Mouse (Mus musculus) kidney, postnatal 10 days (tissue): Measurements from ENCODE around the gene Adgrl3.

Experiments used
- DNase-seq: peaks from one replicate; pipeline ENCODE4 v3.0.0; 2021; ENCODE audit warnings: mixed read lengths

Adgrl3 gene

DNA sequence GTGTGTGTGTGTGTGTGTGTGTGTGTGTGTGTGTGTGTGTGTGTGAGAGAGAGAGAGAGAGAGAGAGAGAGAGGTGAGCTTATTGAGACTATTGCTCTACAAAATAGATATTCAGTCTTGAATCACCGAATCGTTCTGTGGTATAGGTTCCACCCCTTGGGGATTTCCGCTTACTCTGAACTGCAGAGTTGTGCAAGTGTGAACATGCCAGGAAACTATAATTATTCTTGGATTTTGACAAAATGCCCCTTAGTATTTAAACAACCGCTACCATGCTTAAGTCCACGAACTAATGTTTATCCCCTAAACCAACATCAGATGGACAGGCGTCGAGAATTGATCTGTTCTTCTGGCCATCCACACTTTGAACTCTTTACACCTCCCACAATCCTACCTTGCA is 57.1 kb downstream of the Adgrl3 start:
- DNase-seq, result no peak

- DNase-seq, result no peak
These were observed 58.1 kb downstream of the Adgrl3 start for GRCm38 (mm10) chr5:81077990-81078389.

DNA sequence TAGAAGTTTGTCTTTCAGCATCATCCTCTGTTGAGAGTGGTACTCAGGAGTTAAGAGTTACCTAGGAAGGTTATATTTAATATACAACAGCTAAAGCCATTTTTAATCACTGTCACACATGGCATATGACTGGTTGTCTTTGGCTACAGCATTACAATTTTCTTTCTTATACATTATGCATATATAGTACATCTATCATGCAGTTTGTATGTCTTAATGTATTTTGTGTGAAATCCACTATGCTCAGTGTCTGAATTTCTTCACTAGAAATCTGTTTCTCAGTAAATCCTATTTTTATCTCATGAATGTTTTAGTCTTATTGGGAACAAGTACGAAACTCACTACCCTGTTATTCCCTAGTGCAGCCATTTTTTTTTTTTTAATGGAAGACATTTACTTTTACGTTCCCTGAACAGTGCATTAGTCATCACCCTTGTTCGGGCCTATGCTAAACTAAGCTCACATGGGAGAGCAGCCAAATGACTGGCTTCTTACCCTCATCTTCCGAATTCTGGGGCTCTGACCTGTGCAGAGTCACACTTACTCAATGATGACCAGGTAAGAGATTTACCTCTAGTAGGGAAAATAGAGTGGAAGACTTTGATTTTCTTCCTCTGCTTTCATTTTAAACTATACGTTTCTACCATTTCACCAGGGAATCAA is 63.9 kb downstream of the Adgrl3 start:
- no peak for DNase-seq

GRCm38 (mm10) chr5:81085152-81085551 is 65.2 kb downstream of the Adgrl3 start:
- DNase-seq, result no peak

DNA sequence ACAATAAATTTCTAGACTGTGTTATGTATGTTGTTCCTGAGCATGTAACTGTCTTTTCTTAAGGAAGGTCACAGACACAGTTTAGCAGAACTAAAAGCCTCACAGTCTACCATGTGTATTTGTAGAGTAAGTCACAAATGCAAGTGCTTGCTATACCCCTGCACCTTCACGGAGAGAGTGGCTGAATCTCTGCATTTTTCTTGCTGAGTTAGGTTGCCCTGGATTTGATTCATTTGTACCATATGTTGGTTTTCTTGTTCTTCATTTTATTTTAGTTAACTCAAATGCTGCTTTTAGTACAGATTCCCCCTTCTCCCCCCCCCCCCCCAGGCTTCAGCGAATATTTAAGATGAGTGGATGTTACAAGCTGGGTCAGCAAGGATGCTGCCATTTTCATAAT is 68.7 kb downstream of the Adgrl3 start:
- no peak for DNase-seq

DNA sequence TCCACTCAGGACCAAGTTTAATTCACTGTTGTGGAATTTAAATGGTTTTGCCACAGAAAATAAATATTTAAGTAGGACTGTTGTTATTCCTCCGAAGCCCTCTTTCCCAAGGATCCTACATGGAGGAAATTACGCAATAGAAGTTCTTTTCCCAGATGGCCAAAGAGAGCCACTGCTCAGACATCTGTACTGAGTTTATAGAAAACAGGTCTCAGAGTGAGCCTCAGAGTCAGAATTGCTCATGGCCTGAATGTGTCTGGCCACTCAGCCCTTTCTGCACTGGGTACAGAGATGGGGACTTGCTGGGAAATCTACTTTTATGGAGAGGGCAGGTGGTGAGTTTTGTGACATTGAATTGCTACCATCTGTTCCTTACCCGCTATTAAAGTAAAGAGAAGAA is 74.7 kb downstream of the Adgrl3 start:
- no peak for DNase-seq

- no peak for DNase-seq
These were observed 77.2 kb downstream of the Adgrl3 start for GRCm38 (mm10) chr5:81097131-81097530.

- DNase-seq, result no peak
These were observed 87.5 kb downstream of the Adgrl3 start for GRCm38 (mm10) chr5:81107431-81107830.

DNA sequence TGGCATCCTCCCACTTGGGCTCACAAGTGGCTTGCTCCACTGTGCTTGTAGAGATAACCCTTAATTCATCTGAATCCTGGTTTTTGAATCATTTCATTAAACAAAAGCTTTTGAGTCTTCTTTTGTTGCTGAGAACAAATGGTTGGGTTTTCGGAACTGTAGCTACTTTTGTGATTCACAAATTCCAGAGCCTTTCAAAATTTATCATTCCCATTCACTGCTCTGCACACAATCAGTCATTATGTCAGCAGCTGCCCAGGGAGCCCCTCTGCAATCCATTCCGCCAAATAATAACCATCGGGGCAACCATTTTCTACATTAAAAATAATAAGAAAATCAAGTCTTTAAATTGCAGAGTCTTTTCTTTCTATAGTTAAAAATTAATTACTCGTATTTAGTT is 104.5 kb downstream of the Adgrl3 start:
- DNase-seq, result no peak

DNA sequence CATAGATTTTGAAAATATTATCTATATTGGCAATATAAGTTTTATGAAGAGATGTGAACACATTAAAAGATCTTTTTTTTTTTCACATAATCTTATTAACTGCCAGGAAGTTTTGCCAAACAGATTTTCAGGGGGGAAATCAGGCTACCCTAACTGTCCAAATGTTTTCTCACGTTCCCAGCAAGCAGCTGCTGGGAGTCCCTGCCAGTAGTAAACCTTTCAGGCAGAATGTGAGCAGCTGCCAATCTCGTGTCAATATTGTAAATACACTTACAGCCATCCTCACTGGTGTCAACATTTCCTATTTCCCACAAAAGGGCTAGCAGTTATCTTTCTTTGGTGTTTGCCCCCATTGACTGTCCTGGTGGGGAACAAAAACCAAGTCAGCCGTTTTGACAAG is 107.7 kb downstream of the Adgrl3 start:
- DNase-seq, result no peak

DNA sequence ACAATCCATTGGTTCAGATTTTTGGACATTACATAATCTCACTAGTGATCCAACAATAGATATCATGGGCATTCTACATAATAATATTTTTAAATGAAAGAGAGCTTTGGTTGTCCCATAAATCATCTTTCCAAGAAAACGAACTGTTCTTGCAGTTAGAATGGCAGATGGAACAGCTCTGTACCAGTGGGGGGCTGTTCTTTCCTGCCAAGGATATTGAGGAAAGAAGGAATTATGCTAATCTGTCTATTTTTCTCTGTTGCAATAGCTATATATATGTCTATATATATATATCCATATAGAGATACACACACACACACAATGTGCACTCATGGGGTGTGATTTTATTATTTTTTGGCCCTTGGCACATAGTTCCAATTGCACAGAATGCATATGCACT is 116.5 kb downstream of the Adgrl3 start:
- DNase-seq, result no peak

- no peak for DNase-seq
These were observed 135.9 kb downstream of the Adgrl3 start for GRCm38 (mm10) chr5:81155791-81156190.

GRCm38 (mm10) chr5:81156281-81156680 is 136.3 kb downstream of the Adgrl3 start:
- DNase-seq, result no peak

GRCm38 (mm10) chr5:81156796-81157195 is 136.9 kb downstream of the Adgrl3 start:
- DNase-seq, result no peak

DNA sequence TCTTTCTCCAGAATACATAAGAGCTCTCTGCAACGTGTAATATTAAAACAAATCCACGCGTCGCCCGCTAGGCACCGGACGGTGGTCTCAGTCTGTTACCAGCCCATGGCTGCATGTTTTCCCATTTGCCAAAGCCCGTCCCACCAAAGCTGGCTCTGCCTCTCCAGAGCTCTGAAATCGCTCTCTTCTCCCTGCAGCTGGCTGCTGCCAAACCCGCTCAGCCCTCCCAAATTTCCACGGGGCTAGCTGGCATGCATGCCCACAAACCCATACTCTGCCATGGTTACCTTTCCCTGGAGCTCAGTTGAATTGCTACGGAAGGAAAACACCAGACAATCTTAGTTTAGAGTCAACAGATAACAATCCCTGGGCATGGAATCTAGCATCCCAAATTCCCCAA is 139.1 kb downstream of the Adgrl3 start:
- no peak for DNase-seq

GRCm38 (mm10) chr5:81160431-81160830 is 140.5 kb downstream of the Adgrl3 start:
- DNase-seq, result no peak

- DNase-seq, result peak; percentile 14
These were observed 169.0 kb downstream of the Adgrl3 start for GRCm38 (mm10) chr5:81188871-81189485.

DNA sequence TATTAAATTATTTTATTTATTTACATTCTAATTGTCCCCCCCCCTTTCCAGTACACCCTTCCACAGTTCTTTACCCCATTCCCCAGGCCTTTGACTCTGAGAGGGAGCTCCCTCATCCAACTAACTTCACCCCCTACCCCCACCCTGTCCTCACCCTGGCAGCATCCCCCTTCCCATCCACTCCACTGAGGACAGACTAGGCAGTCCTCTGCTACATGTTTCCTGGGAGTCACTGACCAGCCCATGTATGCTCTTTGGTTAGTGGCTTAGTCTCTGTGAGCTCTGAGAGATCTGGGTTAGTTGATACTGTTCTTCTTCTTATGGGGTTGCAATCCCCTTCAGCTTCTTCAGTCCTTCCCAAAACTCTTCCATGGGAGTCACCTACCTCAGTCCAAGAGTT is 180.4 kb downstream of the Adgrl3 start:
- no peak for DNase-seq

GRCm38 (mm10) chr5:81201885-81202284 is 181.9 kb downstream of the Adgrl3 start:
- DNase-seq, result no peak

DNA sequence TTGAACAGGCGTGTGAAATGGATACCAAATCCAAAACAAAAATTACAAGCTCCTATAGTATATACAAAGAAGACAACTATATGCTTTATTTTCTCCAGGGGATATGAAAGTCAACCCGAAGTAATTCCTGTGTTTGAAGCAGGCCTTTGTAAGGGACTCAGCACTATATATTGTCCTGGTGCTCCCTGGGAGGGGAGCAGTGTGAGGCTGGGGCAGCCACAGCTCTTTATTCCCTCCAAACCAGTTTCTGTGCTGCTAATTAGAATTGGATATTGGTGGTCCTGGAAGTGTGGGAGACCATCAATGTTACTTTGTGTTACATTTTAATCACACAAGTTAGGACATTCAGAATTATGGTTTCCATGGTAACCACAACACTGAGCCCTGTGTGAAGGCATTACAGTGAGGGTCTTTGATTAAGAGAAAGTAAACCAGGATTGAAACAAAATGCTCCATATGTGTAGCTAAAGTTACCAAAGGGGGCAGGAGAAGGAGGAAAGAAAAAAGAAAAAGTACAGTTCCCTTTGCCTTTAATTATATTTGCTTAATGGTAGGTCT is 198.6 kb downstream of the Adgrl3 start:
- no peak for DNase-seq

DNA sequence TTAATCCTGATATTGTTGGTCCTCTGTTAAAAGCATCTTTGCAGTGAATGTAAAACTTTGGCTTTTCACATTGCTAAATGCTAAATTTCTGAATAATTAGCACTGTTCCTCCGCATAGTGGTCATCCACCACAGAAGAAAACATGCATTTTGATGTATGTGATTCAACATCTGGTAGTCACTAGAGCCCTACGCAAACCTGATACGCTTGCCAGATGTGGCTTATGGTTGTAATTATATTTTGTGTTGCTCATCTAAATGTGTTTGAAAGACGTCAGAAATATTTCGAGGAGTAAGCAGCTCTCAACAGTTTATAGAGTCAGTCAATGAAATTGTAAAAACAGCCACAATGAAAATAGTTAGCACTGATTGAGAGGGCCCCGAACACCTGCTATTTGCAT is 204.5 kb downstream of the Adgrl3 start:
- DNase-seq, result no peak

GRCm38 (mm10) chr5:81225486-81225885 is 205.5 kb downstream of the Adgrl3 start:
- DNase-seq, result no peak

- DNase-seq, result no peak
These were observed 207.3 kb downstream of the Adgrl3 start for GRCm38 (mm10) chr5:81227256-81227655.

DNA sequence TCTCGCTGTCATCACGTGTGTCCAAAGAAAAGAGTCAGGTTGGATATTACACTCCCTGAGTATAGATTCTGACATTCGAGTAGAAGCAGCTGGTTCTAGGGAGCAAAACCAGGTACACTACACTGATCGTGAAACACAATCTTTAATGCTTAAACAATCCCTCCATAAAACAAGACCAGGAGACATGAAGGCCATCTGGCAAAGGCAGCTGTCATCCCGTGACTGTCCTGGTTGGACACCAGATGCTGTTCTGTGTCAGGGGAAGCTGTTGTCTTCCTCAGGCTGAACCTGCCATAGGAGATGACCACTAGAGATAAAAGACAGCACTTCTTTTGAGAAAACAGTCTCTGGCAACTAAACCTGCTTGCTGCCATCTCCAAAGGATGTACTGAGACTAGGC is 228.8 kb downstream of the Adgrl3 start:
- no peak for DNase-seq

GRCm38 (mm10) chr5:81256091-81256490 is 236.2 kb downstream of the Adgrl3 start:
- DNase-seq, result no peak
